Mouse (Mus musculus): ENCODE measurements around the gene Gm45753.

- no peak for TF ChIP-seq CTCF (IDR thresholded peaks at IDR 0.05; ENCODE audit: low read depth)
- TF ChIP-seq EP300 (IDR thresholded peaks at IDR 0.05; ENCODE audit: low read depth): no peak
These were observed 21.1 kb upstream of the Gm45753 start for GRCm38 (mm10) chr8:45329206-45329980.
